Mouse (Mus musculus) CD8-positive naive resting alpha-beta T cell, adult 2 months (primary cell): Measurements from ENCODE around the gene Tiam1.

Experiments used
- DNase-seq, 2 experiments: peaks; one replicate each; pipeline ENCODE4 v3.0.0; 2022; ENCODE audit warnings: low read depth in 2 of 2, low spot score in 2 of 2

Tiam1 gene

DNA sequence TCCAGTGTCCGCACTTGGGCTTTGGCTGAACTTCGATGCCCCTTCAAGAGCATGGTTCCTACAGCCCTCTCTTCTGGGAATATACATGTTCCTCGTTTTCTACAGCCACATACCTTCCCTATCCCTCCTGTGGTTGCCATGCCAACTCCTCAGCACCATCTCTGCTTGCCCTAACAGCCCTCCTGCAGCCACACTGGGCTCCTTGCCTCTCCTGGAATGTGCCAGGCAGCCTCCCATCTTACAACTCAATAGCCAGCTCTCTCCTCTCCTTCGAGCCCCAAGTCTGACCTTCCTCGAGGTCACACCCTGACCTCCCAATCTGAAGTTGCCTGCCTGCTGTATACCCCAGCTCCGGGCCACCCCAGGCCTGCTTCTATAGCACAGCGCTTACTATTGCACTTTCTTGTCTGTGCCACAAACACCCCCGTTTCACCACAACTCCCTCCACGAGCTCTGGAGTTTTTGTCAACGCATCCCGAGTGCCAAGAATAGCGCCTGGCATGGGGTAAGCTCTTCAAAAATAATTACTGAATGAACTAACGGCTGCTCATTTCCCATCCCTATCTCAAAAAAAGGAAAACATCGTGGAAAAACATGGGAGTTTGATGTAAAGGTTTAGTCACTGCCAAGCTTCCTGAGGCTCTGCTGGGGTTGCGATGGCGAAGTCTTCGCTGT is 252.9 kb downstream of the Tiam1 start:
- DNase-seq = no peak

DNA sequence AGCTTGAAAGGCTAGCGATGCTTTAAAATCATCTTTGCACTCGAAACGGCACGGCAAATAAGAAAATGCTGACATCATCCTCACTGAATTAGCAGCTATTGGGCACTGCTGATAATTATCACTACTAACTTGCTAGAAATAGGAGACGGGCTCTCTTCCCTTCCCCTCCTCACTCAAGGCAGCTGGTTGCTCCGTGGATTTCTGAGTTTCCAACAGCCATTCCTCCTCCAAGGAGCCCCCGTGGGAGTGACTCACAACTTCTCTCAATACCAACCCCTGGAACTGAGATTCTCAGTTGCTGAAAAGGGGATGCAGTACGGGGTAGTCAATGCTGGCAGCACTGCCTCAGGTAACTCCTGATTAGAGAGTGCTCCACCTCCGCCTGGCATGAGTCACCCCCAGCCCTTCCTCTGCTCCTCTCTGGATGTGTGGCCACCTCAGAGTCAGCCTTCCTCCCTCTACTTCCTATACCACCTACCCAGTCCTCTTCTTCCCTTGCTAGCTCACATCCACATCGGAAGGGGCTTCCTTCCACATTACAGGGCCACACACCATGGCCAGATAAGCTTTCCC is 253.6 kb downstream of the Tiam1 start:
- DNase-seq = no peak

DNA sequence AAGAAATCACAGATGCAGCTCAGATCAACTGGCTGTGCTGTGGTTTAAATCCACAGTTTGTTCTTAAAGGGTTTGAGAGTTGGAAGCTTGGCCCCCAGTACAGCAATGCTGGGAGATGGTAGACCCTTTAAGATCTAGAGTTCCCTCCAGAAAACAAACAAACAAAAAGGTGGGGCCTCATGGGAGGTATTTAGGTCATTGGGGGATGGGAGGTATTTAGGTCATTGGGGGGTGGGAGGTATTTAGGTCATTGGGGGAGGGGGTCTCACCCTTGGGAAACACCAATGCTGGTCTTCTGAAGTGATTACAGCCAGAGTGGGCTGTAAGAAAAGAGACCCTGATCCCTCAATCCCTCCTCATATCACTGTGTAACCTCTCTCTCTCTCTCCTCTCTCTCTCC is 257.0 kb downstream of the Tiam1 start:
- DNase-seq = no peak

DNA sequence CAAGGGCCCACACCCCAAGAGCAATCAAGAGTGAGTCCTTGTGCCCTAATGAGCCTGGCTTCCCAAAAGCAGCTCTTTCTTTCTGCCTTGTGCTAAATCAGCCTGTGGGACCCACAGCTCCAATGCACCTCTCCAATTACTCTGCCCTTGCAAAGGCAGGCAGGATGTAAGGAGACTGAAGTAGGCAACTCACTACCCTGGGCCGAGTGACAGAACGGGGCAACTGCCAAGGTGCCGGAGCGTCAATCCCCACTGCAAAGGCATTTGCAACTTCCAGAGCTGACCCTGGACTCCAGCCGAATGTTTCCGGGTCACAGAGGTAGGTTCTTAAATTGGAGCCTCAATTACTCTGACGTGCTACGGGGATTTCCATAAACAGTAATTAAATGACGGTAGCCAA is 257.9 kb downstream of the Tiam1 start:
- no peak for DNase-seq

DNA sequence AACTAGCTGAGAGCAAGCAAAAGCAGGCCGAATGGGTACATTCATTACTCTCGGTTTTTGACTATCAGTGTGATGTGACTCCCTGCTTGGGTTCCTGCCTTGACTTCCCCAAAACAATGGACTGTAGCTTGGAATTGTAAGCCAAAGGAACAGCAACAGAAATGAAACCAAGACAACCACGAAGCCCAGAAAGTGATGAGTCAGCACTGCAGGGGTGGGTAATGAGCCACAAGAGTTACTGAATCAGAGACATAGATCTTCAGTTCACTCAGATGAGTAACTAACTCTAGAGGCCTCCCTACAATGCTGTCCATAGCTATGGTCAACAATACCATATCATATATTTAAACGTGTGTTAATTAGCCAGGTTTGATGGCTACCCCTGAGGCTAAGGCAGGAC is 259.7 kb downstream of the Tiam1 start:
- no peak for DNase-seq

DNA sequence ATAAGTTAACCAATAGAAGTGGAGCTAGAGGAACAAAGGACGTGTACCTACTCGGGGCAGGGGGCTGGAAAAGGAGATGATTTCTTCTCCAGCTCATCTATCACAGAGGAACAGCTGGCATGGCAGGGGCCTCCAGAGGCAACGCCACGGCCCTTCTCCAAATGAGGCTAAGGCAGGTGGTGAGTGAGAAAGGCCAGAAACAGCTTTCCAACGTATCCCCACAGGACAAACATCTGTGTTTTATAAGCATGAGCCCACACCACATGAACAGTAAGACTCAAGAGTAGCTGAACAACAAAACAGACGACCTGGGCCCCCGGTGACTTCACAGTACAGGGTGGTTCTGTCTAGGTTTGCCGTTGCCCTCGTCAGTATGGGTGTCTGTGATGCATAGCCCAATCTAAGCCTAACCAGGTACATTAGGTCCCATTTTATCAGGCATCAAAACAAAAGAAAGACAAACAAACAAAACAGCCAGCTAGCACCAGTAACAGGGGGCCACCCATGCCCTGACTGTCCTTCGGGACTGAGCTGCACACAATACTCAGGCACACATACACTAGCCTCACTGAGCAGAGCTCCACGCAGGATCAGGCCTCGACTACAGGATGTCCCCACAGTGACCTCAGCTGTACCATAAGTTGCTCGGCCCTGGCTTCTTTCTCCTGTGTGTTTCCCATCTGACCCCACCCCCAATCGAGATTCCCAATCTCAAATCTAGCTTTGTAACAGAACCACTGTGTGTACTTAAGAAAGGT is 260.9 kb downstream of the Tiam1 start:
- DNase-seq = no peak

DNA sequence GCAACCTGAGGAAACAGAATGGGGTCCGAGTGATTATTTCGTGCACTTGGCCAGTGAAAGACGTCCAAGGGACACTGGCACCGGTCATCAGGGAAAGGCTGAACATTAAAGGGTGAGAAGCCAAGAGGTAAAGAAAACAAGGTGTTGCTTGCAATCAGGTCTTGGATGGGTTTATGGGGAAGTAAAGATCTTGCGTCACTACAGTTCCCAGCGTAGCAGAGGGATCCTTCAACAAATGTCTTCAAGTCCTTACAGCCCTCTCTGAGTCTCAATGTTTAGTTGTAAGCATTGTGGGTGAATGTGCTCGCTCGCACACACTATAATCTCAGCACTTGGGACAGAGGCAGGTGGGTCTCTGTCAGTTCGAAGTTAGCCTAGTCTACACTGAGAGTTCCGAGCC is 266.4 kb downstream of the Tiam1 start:
- no peak for DNase-seq

DNA sequence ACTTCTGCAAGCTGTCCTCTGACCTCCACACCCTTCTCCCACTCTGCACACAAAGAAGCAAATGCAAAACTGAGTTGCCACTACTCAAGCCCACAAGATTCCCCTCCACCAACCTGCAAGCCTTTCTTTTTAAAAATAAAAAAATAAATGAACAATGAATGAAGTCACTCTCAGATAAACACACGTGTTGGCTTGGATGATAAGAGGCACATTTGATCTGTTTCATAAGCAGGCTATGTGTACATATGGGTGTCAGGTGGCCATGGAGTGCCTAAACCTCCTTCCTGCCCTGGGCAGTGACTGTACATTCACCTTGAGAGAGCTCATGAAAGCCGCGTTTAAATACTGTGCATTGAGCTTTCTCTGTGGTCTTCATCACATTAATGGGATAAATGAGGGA is 267.5 kb downstream of the Tiam1 start:
- DNase-seq = no peak

DNA sequence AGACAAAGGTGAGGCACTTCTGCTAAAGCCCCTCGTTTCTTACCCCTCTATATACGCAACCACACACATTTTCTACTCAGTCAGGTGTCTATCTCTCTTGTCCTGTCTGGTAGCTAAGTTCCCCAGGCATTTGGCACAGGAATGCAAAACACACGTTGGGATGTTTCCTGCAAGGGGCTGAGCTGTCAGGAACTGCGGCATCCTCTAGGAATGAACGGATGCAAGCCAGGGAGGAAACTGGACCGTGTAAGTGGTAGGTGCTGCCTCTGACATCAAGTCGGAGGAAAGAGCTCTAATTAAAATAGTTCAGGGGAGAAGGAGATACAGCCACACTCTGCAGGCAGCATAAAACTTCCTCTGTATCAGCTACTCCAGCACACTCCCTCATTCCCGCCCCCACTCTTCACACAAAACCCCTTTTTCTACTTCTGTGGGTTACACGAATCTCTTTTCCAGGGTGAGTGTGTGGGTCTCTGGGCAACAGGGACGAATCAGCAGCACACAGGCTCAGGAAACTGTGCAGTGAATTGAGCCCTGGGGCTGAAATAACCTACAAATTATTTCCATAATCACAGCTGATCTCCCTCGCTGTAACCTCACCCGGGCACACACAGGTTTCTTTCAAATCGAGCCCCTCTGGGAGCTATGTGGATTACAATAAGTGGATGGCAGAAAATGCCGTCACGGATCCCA is 269.4 kb downstream of the Tiam1 start:
- no peak for DNase-seq

DNA sequence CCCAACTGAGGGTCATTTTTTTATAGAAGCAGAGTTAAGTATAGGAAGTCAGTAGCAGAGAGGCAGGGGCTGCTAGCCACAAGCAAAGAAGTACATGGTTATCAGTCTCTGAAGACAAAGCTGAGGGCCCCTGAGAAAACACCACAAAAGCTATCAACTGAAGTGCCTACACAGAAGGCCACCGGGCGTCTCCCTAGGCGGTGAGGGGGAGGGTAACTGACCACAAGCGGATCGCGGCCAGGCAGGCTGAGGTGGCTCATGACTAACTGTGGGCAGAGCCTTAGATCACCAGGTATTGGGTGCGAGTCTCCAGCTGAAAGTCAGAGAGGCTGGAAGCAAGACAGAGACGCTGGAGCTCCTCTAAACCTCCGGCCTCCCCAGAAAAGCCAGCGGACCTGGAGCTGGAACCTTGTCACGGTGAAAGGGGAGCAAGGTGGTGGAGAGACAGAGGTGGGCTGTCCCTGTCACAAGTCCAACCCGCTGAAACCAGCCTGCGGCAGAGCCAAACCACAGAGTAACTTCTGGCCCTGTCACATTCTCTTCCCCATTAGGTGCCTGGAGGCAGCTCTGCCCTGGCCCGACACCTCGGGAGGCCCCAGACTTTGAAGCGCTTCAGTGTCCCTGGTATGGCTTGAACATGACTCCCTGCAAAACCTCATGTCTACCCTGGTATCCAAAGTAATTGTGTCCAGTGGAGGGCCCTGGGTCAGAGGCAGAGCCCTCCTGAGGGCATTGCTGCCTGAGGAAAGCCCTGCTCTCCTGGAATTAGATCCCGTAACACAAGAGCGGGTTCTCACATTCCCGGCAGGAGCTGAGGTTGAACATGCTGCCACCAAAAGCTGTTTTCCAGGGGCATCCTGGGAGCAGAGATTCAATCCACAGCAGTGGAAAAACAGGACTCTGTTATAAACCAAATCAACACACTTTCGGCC is 271.3 kb downstream of the Tiam1 start:
- DNase-seq = no peak

DNA sequence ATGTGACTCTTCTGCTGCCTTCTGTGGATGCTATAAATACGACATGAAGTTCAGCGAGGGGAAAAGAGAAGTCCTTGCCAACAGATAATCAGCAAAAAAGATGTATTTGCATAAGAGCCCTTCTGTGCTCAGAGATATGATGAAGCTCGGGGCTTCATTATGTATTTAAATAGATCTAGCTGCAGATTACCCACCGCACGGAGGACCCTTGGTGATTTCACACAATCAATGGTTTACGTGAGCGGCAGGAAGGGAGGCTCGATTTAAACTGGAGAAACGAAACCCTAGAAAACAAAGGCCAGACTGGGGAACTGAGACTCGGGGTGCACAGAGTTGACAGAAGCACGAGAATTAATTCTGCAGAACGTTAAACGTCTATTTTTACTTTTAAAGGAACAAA is 272.2 kb downstream of the Tiam1 start:
- DNase-seq = no peak

DNA sequence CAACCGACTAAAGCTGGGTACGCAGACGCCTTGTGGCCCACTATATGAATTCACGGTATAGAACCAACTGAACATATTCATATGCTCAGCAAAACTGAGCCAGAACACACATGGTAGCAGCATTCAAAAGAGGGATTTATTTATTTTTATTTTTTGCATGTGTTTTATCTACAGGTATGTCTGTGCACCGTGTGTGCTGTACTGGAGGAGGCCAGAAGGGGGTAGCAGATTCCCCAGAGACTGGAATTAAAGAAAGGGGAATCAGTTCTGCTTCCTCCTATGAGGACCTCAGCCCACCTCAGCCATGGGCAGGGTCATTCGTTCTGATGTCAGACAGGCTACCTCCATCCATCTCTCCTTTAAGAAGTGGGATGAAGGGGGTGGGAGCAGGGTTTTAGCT is 273.5 kb downstream of the Tiam1 start:
- DNase-seq = no peak

DNA sequence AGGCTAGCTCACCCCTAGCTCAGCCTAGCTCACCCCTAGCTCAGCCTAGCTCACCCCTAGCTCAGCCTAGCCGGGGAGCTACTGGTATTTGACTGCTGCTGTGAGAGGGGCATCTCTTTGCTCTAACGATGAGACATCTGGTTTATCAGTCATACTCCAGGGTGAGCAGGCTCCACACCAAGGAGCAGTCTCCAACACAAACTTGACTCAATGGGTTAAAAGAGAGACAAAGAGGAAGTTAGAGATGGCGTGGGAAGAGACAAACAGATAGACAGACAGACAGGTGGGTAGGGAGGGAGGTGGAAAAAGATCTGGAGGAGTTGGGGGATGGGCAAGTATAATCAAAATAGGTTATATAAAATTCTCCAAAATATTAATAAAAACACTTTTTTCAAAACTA is 275.1 kb downstream of the Tiam1 start:
- no peak for DNase-seq

DNA sequence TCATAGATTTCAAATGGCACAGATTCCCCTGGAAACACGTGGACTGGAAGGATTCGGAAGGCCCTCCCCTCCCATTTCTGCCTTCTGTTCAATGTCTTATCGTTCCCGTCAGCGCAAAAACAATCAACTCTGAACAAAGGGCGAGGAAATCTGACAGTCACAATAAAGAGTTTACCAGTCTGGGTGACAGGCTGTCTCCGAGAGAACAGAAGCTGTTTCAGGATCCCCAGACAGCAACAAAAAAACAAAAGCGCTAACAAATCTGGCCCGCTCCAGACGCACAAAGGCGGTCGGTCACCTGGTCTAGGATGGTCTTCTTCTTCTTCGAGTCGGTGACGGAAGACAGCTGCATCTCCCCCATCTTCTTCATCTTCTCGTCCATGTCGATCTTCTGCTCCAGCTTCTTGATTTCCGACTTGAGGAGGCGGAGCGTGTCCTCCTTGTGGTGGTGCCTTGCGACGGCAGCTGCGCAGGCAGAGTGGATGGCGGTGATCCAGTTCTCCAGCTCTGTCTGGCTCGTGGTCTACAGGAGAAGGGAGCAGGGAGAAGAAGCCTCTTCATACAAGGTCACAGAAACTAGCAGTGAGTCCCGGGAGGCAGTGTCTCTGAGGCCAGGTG is 276.2 kb downstream of the Tiam1 start:
- no peak for DNase-seq

DNA sequence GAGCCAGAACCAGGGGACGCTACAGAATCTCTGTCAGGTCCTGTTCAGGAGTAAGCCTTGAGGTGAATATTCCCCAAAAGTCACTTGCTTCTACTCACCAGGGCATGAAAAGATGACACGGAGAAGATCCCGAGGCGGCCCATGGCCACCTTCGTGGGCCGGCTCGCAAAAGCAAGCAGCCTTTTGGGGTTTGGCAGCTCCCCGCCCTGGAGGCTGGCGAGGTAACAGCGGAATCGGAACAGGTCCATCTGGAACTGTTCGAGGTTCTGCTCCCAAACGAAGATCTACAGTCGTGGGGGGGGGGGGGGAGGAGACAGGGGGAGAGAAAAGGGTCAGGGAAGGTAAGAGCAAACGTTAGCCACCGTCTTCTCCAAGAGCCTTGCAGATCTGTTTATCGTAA is 278.4 kb downstream of the Tiam1 start:
- no peak for DNase-seq

DNA sequence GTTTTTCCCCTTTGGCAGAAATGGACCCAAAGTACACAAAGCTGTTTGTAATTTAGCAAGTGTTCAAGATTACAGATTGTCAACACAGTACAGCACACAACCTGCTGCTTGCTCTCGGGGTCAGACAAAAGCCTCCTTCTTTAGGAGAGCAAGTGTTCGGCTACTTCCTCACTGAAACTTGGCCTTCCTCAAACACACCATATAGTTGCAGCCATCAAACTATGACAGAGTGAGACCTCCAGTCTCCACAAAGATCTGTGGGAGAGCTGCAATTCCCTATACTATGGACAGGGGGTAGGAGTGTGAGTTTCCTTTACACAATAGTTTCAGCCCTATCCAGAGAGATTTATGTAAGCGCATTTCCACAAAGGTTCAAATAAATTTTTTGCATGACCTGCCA is 278.9 kb downstream of the Tiam1 start:
- DNase-seq = no peak

DNA sequence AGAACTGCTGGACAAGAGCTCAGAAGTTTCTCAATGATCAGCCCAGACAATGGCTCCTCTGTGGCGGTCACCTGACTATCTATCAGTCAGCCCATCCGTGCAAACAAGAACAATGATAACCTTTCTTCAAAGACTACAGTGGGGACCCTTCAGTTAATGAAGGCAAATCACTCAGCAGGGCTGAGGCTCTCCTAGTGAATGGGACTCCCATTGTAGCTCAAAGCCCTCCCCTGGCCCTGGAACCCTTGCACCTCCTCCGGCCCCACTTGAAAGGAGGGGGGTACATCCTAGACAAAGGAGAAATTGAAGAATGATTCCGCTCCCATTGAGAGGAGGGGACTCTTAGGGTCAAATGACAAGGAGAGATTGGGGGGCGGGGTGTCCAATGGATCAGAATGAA is 280.3 kb downstream of the Tiam1 start:
- no peak for DNase-seq

DNA sequence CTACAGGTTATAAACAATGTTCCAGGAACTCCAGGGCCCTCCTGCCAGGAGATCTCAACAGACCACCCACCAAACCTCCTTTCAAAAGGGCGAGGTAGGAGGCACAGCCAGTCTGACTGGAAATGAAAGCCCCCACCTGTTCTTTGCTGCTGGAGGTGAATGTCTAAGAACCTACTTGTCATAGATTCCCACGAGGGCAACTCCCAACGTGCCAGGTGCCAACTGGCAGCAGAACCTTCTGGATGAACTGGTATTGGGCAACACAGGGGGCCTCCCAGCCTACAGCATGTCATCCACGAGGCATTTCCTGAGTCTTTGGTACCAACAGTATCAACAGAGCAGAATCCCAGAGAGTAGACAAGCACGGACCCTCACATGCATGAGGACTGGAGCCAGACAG is 282.0 kb downstream of the Tiam1 start:
- DNase-seq = no peak

DNA sequence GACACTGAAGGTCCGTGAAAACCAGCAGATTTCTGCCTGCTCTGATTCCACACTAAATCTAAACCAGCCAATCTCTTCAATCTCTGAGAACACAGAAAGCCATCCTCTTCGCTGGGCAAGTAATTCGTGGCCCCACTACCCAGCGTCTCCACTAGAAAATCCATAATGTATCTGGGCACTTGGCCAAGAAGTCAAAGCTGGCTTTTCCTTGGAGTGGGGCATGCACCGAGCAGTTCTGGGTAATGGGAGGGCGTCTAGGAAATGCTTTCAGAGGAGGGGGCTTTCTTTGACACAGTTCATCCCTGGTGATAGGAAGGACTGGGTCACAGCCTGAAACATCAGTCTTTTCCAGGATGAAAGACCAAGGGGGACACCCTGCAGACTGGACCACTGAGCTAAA is 282.9 kb downstream of the Tiam1 start:
- no peak for DNase-seq

DNA sequence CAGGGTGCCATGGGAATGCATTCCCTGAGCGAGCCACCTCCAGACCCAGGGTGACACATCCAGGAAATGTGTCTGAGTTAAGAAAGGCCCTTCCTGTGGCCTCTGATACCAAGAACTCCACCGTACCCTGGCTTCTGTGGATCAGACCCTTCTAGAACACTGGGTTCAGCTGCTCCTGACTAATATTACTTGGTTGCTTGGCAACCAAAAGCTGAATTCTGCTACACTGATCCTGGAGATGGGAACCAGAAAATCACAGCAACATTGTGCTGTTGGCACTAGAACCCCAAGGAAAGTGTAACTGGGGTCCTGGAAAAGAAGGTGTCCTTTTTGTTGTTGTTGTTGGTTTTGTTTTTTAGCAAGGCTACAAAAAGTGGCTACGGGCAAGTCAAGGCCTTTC is 285.9 kb downstream of the Tiam1 start:
- DNase-seq = no peak

DNA sequence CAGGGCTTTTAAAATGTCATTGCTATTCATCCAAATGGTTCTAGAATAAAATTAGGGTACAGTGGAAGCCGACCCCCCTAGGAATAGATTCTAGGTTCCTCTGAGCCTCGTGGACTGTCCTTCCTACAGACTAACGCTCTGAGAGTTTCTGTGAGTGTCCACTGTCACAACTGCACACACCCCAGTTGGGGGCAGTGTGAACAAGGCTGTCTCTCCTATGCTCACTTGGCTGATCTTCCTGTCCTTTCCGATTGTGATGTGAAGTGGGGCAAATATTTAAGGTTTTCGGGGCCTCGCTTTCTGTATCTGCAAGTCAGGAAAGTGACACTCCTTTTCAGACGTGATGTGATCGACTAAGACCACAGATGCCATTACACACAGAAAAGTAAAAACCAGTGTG is 288.8 kb downstream of the Tiam1 start:
- no peak for DNase-seq
